Mouse (Mus musculus) lung, adult 2 months (tissue): Measurements from ENCODE around the gene Bcl2.

ENCODE experiments used
- CTCF ChIP-seq: fragments of 200-500 bp; IDR thresholded peaks from 2 replicates; pipeline ENCODE4 v1.5.1; 2011; ENCODE audit warnings: mild to moderate bottlenecking, low read length, control low read depth; ENCODE audit not compliant: insufficient read depth
- POLR2A ChIP-seq: fragments of 200-500 bp; IDR thresholded peaks from 2 replicates; pipeline ENCODE4 v1.6.1; 2011; ENCODE audit warnings: low read depth, mild to moderate bottlenecking, control low read depth, low read length, borderline replicate concordance; ENCODE audit errors: extremely low read depth

DNA sequence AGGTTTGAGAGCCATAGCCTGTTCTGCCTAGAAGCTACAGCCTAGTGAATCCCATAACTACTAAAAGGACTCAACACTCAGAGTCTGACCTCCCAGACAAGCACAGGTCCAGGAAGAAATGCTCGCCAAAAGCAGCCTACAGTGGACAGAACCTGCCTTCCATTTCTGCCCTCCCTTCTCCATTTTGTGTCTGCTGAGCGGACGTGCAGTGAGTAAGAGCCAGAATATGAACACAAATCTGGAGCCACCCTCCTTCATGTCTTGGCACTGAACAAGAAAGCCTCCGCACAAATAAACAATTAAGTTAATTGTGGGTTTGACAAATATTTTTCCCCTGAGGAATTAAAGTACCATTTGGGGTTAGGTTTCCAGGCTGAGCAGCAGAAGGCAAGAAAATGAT is 148.8 kb downstream of the Bcl2 start:
- no peak for TF ChIP-seq CTCF
- TF ChIP-seq POLR2A = no peak
